Mouse (Mus musculus) bone marrow macrophage, adult 2 months (primary cell): ENCODE measurements at regions not wholly inside any gene's neighbourhood (a gene's known extent, or its start where the extent isn't known, plus 50 kb on each side); places are given as distances from the start of the nearest gene placed in this dataset.

Experiments used
- CTCF ChIP-seq: IDR thresholded peaks from 2 replicates; pipeline ENCODE4 v1.5.1; 2012; ENCODE audit warnings: low read depth, mild to moderate bottlenecking, low read length, moderate library complexity
- POLR2A ChIP-seq: IDR thresholded peaks from 2 replicates; pipeline ENCODE4 v1.6.1; 2012; ENCODE audit warnings: mild to moderate bottlenecking, low read depth, low read length, borderline replicate concordance

DNA sequence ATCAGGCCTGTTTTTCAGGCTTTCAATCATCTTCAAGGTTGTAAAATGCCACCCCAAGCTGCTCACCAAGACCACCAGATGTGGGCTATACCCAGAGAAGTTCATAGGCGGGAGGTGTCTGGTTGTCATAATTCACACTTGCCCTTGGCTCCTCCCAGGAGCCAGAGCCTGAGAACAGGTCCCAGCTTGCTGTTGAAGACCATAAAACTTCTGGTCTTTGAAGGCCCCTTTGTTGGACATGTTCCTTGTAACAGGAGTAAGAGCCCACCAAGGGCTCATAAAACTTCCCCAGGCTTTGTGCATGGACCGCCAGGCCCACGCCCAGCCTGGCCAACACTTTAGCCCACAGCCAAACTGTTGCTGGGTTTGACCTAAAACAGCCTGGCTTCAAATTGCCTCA is 62.6 kb upstream of the Atp6ap2 start:
- no peak for TF ChIP-seq CTCF
- TF ChIP-seq POLR2A, result no peak
